20 mouse cellular contexts compared by ENCODE assay signal in the genomic region with DNA sequence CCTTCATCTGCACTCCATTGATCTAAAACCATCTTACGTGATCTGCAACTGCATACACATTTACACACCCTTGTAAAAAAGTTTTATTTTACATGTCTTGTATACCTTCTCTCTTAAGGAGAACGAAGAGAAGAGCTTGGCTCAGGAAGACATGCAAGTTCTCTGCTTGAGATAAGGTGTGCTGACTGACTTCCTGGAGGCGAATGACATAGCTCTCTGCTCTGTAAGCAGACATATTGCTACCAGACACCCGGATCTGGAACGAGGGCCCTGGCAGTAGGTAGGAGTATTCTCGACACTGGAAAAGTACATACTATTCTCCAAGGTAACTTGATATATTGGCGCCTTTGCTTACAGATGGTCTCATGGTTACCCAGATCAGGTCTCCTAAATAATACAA.
"Had no signal": no experiment of that assay in that cellular context is flagged by ENCODE, and none has a peak within 500 bp of the region (broad histone marks: within the 10 kb centered on the region; RNA-seq: fewer than 3 reads in every experiment).

No protein-coding gene starts in this region.

- H3K27ac ChIP-seq: limb, embryonic 12.5 days; limb, embryonic 15.5 days; liver, embryonic 14.5 days; midbrain, embryonic 12.5 days; midbrain, embryonic 15.5 days had no signal

- H3K4me2 ChIP-seq: limb, embryonic 12.5 days; limb, embryonic 15.5 days; liver, embryonic 11.5 days; lung, embryonic 14.5 days; midbrain, embryonic 12.5 days; midbrain, embryonic 15.5 days had no signal

- DNase-seq: kidney, adult 18-20 months; kidney, adult 9 months; kidney, postnatal 14 days; kidney, postnatal 4 days; left cerebral cortex, postnatal 4 days; liver, postnatal 0 days; lung, embryonic 14.5 days; right cerebral cortex, postnatal 14 days; right cerebral cortex, postnatal 4 days; spleen, adult 18-20 months; thymus, adult 18-20 months; thymus, postnatal 36 days had no signal

- ATAC-seq: intestine, embryonic 16.5 days; liver, postnatal 0 days; lung, postnatal 0 days; midbrain, embryonic 15.5 days had no signal

- H3K27me3 ChIP-seq: limb, embryonic 12.5 days; limb, embryonic 15.5 days; midbrain, embryonic 12.5 days; midbrain, embryonic 15.5 days had no signal

- H3K36me3 ChIP-seq: limb, embryonic 12.5 days; limb, embryonic 15.5 days; midbrain, embryonic 12.5 days; midbrain, embryonic 15.5 days had no signal

- H3K4me3 ChIP-seq: limb, embryonic 12.5 days; limb, embryonic 15.5 days; midbrain, embryonic 12.5 days; midbrain, embryonic 15.5 days had no signal

- H3K9me3 ChIP-seq: limb, embryonic 12.5 days; limb, embryonic 15.5 days; midbrain, embryonic 12.5 days; midbrain, embryonic 15.5 days had no signal

- H3K9ac ChIP-seq: limb, embryonic 12.5 days; limb, embryonic 15.5 days; liver, embryonic 14.5 days; liver, postnatal 0 days; lung, embryonic 14.5 days; midbrain, embryonic 12.5 days; midbrain, embryonic 15.5 days had no signal

- H3K4me1 ChIP-seq: limb, embryonic 15.5 days; midbrain, embryonic 12.5 days; midbrain, embryonic 15.5 days had no signal
